Mouse (Mus musculus): Measurements from ENCODE around the gene Cinp. TPM values are rescaled to one million over a fixed set of nuclear protein-coding genes. Genes with fewer than 3 reads are reported as not detected.

The Cinp gene
- polyA plus RNA-seq, 1 experiment from 2014 or later, result 78.4 TPM

- H3K27me3 ChIP-seq (ENCODE audit: control insufficient read depth, insufficient read depth, low read length), result no peaks in the 10 kb centered on the region
- peaks cover 15% of the 10 kb centered on the region for H3K4me1 ChIP-seq (ENCODE audit: control insufficient read depth, insufficient read depth, low read length)
- H3K9ac ChIP-seq (ENCODE audit: low read length), result peak overlapping the region; percentile 94
- H3K4me2 ChIP-seq (ENCODE audit: low read depth, low read length), result peak overlapping the region; percentile 74
- WGBS, result 70% methylated on average over 12 of the region's 12 CpGs
- no peak for ATAC-seq (ENCODE audit: insufficient read depth, low FRiP score)
- no peak overlapping the region for H3K27ac ChIP-seq (ENCODE audit: low read length)
- H3K36me3 ChIP-seq (ENCODE audit: control insufficient read depth, insufficient read depth, low read length), result 0 out of 2 replicates have a peak, but pooled peaks cover 7% of the 10 kb centered on the region
- no peaks in the 10 kb centered on the region for H3K9me3 ChIP-seq (replicated peaks; ENCODE audit: control insufficient read depth, low read length)
- peak overlapping the region; percentile 75 for H3K4me3 ChIP-seq (replicated peaks; ENCODE audit: low read length)
Measured at GRCm38 (mm10) chr12:110851414-110851813, 37.5 kb downstream of the Cinp start.

DNA sequence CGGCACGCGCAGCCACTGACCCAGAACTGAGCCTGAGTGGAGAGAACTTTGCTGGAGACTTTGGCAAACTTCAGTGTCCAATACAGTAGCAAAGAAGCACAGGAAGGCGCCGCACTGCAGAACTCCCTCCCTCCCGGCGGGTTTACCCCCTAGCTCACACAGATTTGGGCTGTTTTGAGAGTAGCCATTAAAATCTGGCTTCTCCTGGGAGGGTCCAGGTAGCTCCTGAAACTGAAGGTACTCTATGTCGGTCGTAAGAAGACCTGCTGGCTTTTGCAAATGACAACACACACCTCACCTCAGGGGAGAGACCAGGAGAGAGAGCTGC lies 38.1 kb downstream of the Cinp start:
- ATAC-seq (ENCODE audit: insufficient read depth, low FRiP score), result 0 out of 2 replicates have a peak, but pooled peaks have one; percentile 14
- H3K27ac ChIP-seq (ENCODE audit: low read length), result peak overlapping the region; percentile 79; the same call in 1 of the 2 replicates

GRCm38 (mm10) chr12:110850010-110850928 lies 38.7 kb downstream of the Cinp start, which contains the start of gene Zfp839:
TSS of gene Zfp839 (plus strand) at chr12:110850253.
- Histone ChIP-seq H3K9me3 (replicated peaks; ENCODE audit: control insufficient read depth, low read length) (no peaks in the 10 kb centered on the region), H3K27ac (ENCODE audit: low read length) (peak within 1 kb of the TSS; percentile 79), H3K36me3 (ENCODE audit: control insufficient read depth, insufficient read depth, low read length) (0 out of 2 replicates have a peak, but pooled peaks cover 2% of the 10 kb centered on the region), H3K4me2 (ENCODE audit: low read depth, low read length) (peak within 1 kb of the TSS; percentile 74), H3K9ac (ENCODE audit: low read length) (peak within 1 kb of the TSS; percentile 94), H3K27me3 (ENCODE audit: control insufficient read depth, insufficient read depth, low read length) (no peaks in the 10 kb centered on the region), H3K4me1 (ENCODE audit: control insufficient read depth, insufficient read depth, low read length) (peaks cover 20% of the 10 kb centered on the region), H3K4me3 (replicated peaks; ENCODE audit: low read length) (peak within 1 kb of the TSS; percentile 75)
- WGBS, result under 1% methylated on average over 89 of the region's 89 CpGs
- peak; percentile 81 for ATAC-seq (ENCODE audit: insufficient read depth, low FRiP score)

More for the DNA sequence above, 38.1 kb downstream of the Cinp start:
- Histone ChIP-seq H3K4me3 (replicated peaks; ENCODE audit: low read length) (peak overlapping the region; percentile 75), H3K9ac (ENCODE audit: low read length) (peak overlapping the region; percentile 94), H3K4me2 (ENCODE audit: low read depth, low read length) (peak overlapping the region; percentile 74), H3K27me3 (ENCODE audit: control insufficient read depth, insufficient read depth, low read length) (no peaks in the 10 kb centered on the region), H3K4me1 (ENCODE audit: control insufficient read depth, insufficient read depth, low read length) (peaks cover 18% of the 10 kb centered on the region), H3K9me3 (replicated peaks; ENCODE audit: control insufficient read depth, low read length) (no peaks in the 10 kb centered on the region), H3K36me3 (ENCODE audit: control insufficient read depth, insufficient read depth, low read length) (0 out of 2 replicates have a peak, but pooled peaks cover 7% of the 10 kb centered on the region)
- WGBS, result 12% methylated on average over 9 of the region's 9 CpGs

DNA sequence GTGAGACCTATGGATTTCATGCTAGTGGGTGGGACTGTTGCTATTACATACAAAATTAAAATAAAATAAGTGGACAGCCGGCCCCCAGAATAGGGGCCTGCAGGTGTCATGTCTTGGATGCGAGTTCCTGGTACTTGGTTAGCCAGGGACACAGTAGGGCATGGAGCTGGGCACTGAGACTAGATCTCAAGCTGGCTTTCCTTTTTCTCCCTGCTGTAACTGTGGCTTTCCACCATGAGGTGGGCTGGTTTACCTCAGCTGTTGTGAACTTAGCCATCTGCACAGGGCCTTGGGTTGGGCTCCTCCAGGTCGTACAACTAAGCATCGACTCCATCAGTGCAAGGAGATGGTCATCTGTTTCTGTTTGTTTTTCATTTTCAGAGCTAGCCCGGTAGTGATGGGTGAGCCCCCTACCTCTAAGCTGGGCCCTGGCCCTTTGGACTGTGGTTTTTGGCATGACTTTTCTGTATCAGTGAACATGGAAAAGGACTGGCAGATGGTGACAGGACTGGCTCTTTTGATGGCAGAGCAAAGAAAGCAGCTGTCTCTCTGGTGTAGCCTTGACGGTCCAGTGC lies 42.7 kb downstream of the Cinp start:
- ATAC-seq (ENCODE audit: insufficient read depth, low FRiP score), result no peak
- peak overlapping the region; percentile 93 for H3K4me2 ChIP-seq (ENCODE audit: low read depth, low read length)
- H3K9ac ChIP-seq (ENCODE audit: low read length), result 0 out of 2 replicates have a peak overlapping the region, but pooled peaks have one; percentile 72
- WGBS, result 58% methylated on average over 6 of the region's 6 CpGs
- no peak overlapping the region for H3K27ac ChIP-seq (ENCODE audit: low read length)
- H3K9me3 ChIP-seq (replicated peaks; ENCODE audit: control insufficient read depth, low read length), result no peaks in the 10 kb centered on the region
- no peaks in the 10 kb centered on the region for H3K27me3 ChIP-seq (ENCODE audit: control insufficient read depth, insufficient read depth, low read length)
- H3K36me3 ChIP-seq (ENCODE audit: control insufficient read depth, insufficient read depth, low read length), result no peaks in the 10 kb centered on the region
- H3K4me3 ChIP-seq (replicated peaks; ENCODE audit: low read length), result peak overlapping the region; percentile 54
- H3K4me1 ChIP-seq (ENCODE audit: control insufficient read depth, insufficient read depth, low read length), result peaks cover 26% of the 10 kb centered on the region

DNA sequence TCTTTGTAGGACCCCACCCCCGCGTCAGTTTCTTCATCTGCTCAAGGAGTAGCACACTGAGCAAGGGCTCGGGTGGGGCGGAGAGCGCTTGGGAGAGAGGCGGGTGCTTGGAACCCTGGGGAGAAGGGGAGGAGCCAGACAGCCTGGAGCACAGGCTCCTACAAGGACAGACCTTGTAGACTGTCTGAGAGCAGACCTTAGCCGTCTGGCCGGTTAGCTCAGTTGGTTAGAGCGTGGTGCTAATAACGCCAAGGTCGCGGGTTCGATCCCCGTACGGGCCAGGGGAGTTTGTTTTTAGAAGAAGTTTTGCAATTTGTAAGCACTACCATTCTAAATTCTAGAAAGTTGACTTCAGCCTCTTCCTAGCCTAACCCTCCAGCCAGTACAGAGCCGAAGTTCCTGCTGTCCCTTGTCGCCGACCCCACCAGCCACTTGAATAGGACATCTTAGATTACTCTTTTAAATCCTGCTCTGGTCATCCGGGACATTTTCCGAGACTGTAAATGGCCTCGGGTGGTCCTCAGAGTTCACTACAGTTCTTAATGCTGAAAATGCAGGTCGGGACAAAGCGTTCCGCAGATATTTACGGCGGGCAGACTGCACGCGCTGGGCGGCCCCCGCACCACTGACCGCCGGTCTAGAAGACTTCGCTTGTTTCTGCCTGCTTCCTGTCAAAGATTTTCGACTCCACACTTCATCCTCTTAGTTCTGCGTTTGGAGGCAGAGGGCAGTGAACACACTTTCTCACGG lies 43.6 kb downstream of the Cinp start:
- peak overlapping the region; percentile 87 for H3K27ac ChIP-seq (ENCODE audit: low read length)
- H3K4me2 ChIP-seq (ENCODE audit: low read depth, low read length), result peak overlapping the region; percentile 93
- H3K36me3 ChIP-seq (ENCODE audit: control insufficient read depth, insufficient read depth, low read length), result no peaks in the 10 kb centered on the region
- peak overlapping the region; percentile 54 for H3K4me3 ChIP-seq (replicated peaks; ENCODE audit: low read length)
- under 1% methylated on average over 36 of the region's 36 CpGs for WGBS
- H3K4me1 ChIP-seq (ENCODE audit: control insufficient read depth, insufficient read depth, low read length), result peaks cover 22% of the 10 kb centered on the region
- H3K9me3 ChIP-seq (replicated peaks; ENCODE audit: control insufficient read depth, low read length), result no peaks in the 10 kb centered on the region
- ATAC-seq (ENCODE audit: insufficient read depth, low FRiP score), result peak; percentile 95
- H3K9ac ChIP-seq (ENCODE audit: low read length), result peak overlapping the region; percentile 72
- no peaks in the 10 kb centered on the region for H3K27me3 ChIP-seq (ENCODE audit: control insufficient read depth, insufficient read depth, low read length)

DNA sequence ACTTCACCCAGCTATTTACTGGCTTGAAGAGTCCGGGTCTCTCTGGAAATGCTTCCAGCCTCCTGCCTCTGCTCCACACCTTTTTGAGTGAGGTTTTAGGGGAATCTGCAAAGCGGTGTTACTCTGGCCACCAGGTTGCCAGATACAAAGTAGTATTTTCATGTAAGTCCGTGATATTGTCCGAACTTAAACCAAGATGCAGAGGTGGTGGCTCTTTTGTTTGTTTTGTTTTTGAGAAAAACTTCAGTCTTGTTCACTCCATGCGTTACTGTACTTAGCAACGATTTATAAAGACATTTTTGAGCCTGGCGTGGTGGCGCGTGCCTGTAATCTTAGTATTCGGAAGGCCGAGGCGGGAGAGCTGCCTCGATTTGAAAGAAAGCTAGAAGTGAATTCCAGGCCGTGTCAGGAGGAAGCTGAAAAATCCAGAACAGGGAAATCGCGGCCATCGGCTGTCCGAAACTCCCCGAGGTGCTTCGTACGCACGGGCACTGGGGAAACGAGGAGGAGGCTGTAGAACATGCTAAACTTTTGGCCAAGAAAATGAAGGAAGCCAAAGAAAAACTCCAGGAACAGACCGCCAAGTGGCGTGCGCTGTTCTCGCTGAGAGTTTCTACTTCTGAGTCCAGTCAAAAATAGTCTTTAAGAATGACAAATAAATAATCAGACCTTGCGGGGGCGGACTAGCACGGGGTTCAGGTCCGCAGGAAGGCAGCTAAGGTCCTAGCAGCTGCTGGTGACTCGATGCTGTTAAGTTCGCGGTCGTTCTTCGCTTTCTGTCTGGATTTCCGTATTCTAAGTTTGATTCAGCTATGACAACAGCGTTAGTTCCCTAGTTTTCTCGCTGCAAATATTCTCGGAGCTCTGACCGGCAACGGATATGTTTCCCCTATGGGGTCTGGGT lies 44.5 kb downstream of the Cinp start:
- Histone ChIP-seq H3K9ac (ENCODE audit: low read length) (peak overlapping the region; percentile 56), H3K36me3 (ENCODE audit: control insufficient read depth, insufficient read depth, low read length) (no peaks in the 10 kb centered on the region), H3K9me3 (replicated peaks; ENCODE audit: control insufficient read depth, low read length) (no peaks in the 10 kb centered on the region), H3K4me3 (replicated peaks; ENCODE audit: low read length) (peak overlapping the region; percentile 54), H3K27ac (ENCODE audit: low read length) (peak overlapping the region; percentile 87), H3K27me3 (ENCODE audit: control insufficient read depth, insufficient read depth, low read length) (no peaks in the 10 kb centered on the region), H3K4me1 (ENCODE audit: control insufficient read depth, insufficient read depth, low read length) (peaks cover 25% of the 10 kb centered on the region), H3K4me2 (ENCODE audit: low read depth, low read length) (peak overlapping the region; percentile 93)
- ATAC-seq (ENCODE audit: insufficient read depth, low FRiP score), result peak; percentile 44
- under 1% methylated on average over 42 of the region's 42 CpGs for WGBS

DNA sequence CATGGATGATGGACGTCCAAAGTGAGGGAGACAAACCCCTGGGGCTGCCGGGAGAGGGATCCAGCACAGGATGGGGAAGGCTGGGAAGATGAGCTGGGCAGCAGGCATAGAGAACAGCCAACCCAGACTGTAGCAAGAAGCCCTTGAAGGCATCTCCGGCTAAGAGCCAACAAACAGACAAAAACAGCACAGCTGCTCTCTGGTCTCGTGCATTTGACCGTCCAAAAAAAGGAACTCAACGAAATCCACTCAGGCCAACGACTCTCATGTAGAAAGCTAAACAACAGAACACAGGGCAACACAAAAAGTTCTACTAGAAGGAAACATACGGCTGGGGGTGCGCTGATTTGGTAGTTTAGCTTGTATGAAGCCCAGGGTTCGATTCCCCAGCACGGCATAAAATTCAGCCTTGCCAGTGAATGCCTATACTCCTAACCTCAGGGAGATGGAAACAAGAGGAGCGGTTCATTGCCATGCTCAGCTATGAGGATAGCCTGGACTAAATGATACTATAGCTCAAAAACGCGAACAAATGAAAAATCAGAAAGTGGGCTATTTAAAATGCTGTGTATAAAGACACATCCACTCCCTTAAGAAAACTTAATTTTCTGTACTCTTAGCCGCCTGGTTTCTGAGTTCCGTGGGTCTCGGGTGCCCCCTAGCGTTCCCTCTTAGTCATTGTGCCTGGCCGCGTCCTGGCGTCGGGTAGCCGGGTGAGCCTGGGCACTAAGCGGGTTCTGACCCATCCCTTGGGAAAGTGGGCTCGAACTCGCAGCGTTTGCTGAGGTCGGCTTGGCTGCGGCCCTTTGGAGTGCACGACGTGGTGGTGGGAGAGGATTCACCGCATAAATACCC lies 45.5 kb downstream of the Cinp start:
- peak overlapping the region; percentile 56 for H3K9ac ChIP-seq (ENCODE audit: low read length)
- no peaks in the 10 kb centered on the region for H3K36me3 ChIP-seq (ENCODE audit: control insufficient read depth, insufficient read depth, low read length)
- H3K4me2 ChIP-seq (ENCODE audit: low read depth, low read length), result peak overlapping the region; percentile 93
- WGBS, result 17% methylated on average over 32 of the region's 32 CpGs
- H3K27ac ChIP-seq (ENCODE audit: low read length), result no peak overlapping the region
- H3K4me3 ChIP-seq (replicated peaks; ENCODE audit: low read length), result peak overlapping the region; percentile 54
- ATAC-seq (ENCODE audit: insufficient read depth, low FRiP score), result peak; percentile 14; the same call in 1 of the 2 replicates
- H3K4me1 ChIP-seq (ENCODE audit: control insufficient read depth, insufficient read depth, low read length), result peaks cover 22% of the 10 kb centered on the region
- no peaks in the 10 kb centered on the region for H3K9me3 ChIP-seq (replicated peaks; ENCODE audit: control insufficient read depth, low read length)
- H3K27me3 ChIP-seq (ENCODE audit: control insufficient read depth, insufficient read depth, low read length), result no peaks in the 10 kb centered on the region
